Mouse (Mus musculus) ES-Bruce4 (cell line): ENCODE measurements around the gene Cd44.

Experiments used
- CTCF ChIP-seq: IDR thresholded peaks from one replicate; pipeline ENCODE4 v1.8.1; 2011; ENCODE audit warnings: low read depth, low read length
- POLR2A ChIP-seq: IDR thresholded peaks from one replicate; pipeline ENCODE4 v1.8.1; 2011; ENCODE audit warnings: low read length; ENCODE audit not compliant: insufficient read depth

- TF ChIP-seq CTCF (no peak), POLR2A (no peak)
Measured at GRCm38 (mm10) chr2:102934834-102935233, 33.4 kb upstream of the Cd44 start.
